Mouse (Mus musculus) midbrain, embryonic 16.5 days (tissue): ENCODE measurements around the gene Ero1lb. TPM values are rescaled to one million over a fixed set of nuclear protein-coding genes. Genes with fewer than 3 reads are reported as not detected.
"Not testable (repeated sequence)": the region's sequence is repeated elsewhere in the genome, so short reads cannot be mapped to it uniquely, and the experiment has no call there.

Experiments
- ATAC-seq: fragments of 200-750 bp; cut with Nextera tagmentation; 2 replicates; pipeline ENCODE4 v1.8.0; 2017; ENCODE audit warnings: moderate TSS enrichment
- H3K27ac ChIP-seq: fragments of 300-500 bp; sonication (generic); 2 replicates; pipeline ENCODE4 v1.5.1; 2014; ENCODE audit warnings: mild to moderate bottlenecking, low read length, mixed read lengths
- H3K27me3 ChIP-seq: fragments of 300-500 bp; sonication (generic); 2 replicates; pipeline ENCODE4 v1.6.1; 2014; ENCODE audit warnings: low read depth, low read length, mixed read lengths; ENCODE audit not compliant: control insufficient read depth, insufficient read depth
- H3K36me3 ChIP-seq: fragments of 300-500 bp; sonication (generic); 2 replicates; pipeline ENCODE4 v1.6.1; 2014; ENCODE audit warnings: mild to moderate bottlenecking, low read length, moderate library complexity, mixed read lengths; ENCODE audit not compliant: control insufficient read depth, insufficient read depth
- H3K4me1 ChIP-seq: fragments of 300-500 bp; sonication (generic); 2 replicates; pipeline ENCODE4 v1.6.1; 2014; ENCODE audit warnings: mild to moderate bottlenecking, low read length, mixed read lengths; ENCODE audit not compliant: control insufficient read depth, insufficient read depth
- H3K4me2 ChIP-seq: fragments of 300-500 bp; sonication (generic); 2 replicates; pipeline ENCODE4 v1.6.1; 2014; ENCODE audit warnings: mild to moderate bottlenecking, low read length, mixed read lengths
- H3K4me3 ChIP-seq: fragments of 300-500 bp; sonication (generic); 2 replicates; pipeline ENCODE4 v1.5.1; 2014; ENCODE audit warnings: low read depth, mild to moderate bottlenecking, low read length, moderate library complexity, mixed read lengths
- H3K9ac ChIP-seq: fragments of 300-500 bp; sonication (generic); 2 replicates; pipeline ENCODE4 v1.6.1; 2014; ENCODE audit warnings: low read depth, low read length, mixed read lengths
- H3K9me3 ChIP-seq: fragments of 300-500 bp; sonication (generic); replicated peaks from 2 replicates; pipeline ENCODE4 v1.6.1; 2014; ENCODE audit warnings: mild to moderate bottlenecking, low read length, mixed read lengths; ENCODE audit not compliant: control insufficient read depth, poor library complexity, severe bottlenecking
- WGBS: fragments of 180-500 bp; shearing (Covaris S2); extraction: QIAGEN DNeasy Blood & Tissue Kit; methylation state at CpG from one replicate; pipeline ENCODE4 v1.1.7; 2014; 5-methylcytosine and 5-hydroxymethylcytosine counted together
- polyA plus RNA-seq: library from polyadenylated mRNA; unstranded; fragments of >200 nt; fragmentation: Nextera tagmentation; extraction: Ambion mirVana; gene quantifications from 2 replicates; pipeline ENCODE4 v1.2.1, GENCODE M21; 2015

The Ero1lb gene
- polyA plus RNA-seq, 1 experiment from 2014 or later: 17.1 TPM

GRCm38 (mm10) chr13:12634941-12635588 lies 69.4 kb downstream of the Ero1lb start:
- H3K27ac ChIP-seq: not testable (repeated sequence)
- WGBS: 100% methylated on average over 1 of the region's 6 CpGs

GRCm38 (mm10) chr13:12642795-12643194 lies 77.1 kb downstream of the Ero1lb start:
- H3K9me3 ChIP-seq, H3K4me1 ChIP-seq, H3K9ac ChIP-seq, ATAC-seq, H3K27me3 ChIP-seq, H3K4me2 ChIP-seq, H3K27ac ChIP-seq, H3K36me3 ChIP-seq, H3K4me3 ChIP-seq: not testable (repeated sequence)
- 98% methylated on average over 3 of the region's 4 CpGs for WGBS

More at GRCm38 (mm10) chr13:12634941-12635588, 69.4 kb downstream of the Ero1lb start:
- not testable (repeated sequence) for H3K9ac ChIP-seq, H3K4me3 ChIP-seq, H3K9me3 ChIP-seq, H3K27me3 ChIP-seq, ATAC-seq, H3K4me2 ChIP-seq, H3K36me3 ChIP-seq, H3K4me1 ChIP-seq

GRCm38 (mm10) chr13:12646676-12647075 lies 81.0 kb downstream of the Ero1lb start:
- not testable (repeated sequence) for H3K36me3 ChIP-seq, ATAC-seq, H3K4me1 ChIP-seq, H3K27me3 ChIP-seq, H3K9me3 ChIP-seq, H3K4me2 ChIP-seq, H3K9ac ChIP-seq, H3K27ac ChIP-seq, H3K4me3 ChIP-seq
- WGBS: 70% methylated on average over 5 of the region's 5 CpGs

- H3K9ac ChIP-seq: peak overlapping the region; percentile 61
- H3K4me1 ChIP-seq, H3K27me3 ChIP-seq, H3K36me3 ChIP-seq, H3K9me3 ChIP-seq: not testable (repeated sequence)
- WGBS: 0% methylated on average over 46 of the region's 79 CpGs
- peak; percentile 92 for ATAC-seq
- peak overlapping the region; percentile 79 for H3K27ac ChIP-seq
- peak overlapping the region; percentile 44 for H3K4me3 ChIP-seq
- peak overlapping the region; percentile 50 for H3K4me2 ChIP-seq
Observed at GRCm38 (mm10) chr13:12650020-12650876, 84.6 kb downstream of the Ero1lb start.

GRCm38 (mm10) chr13:12650877-12651176 lies 85.2 kb downstream of the Ero1lb start:
- H3K36me3 ChIP-seq, H3K4me1 ChIP-seq, H3K27me3 ChIP-seq, H3K9me3 ChIP-seq: not testable (repeated sequence)
- H3K27ac ChIP-seq: peak overlapping the region; percentile 38; the same call in 1 of the 2 replicates
- H3K4me2 ChIP-seq: peak overlapping the region; percentile 50
- peak overlapping the region; percentile 44; the same call in 1 of the 2 replicates for H3K9ac ChIP-seq
- under 1% methylated on average over 10 of the region's 13 CpGs for WGBS
- H3K4me3 ChIP-seq: peak overlapping the region; percentile 37
- ATAC-seq: peak; percentile 86

Other genes with a start within 250 kb of the Ero1lb start
- gene Actn2, start 225.1 kb upstream of the Ero1lb start, polyA plus RNA-seq: 3.3 and 3.5 TPM in 2 replicates
- gene Heatr1, start 170.8 kb upstream of the Ero1lb start, polyA plus RNA-seq: 10.3 and 14.7 TPM in 2 replicates
- gene Lgals8, start 100.9 kb upstream of the Ero1lb start, polyA plus RNA-seq: 22.3 and 25.9 TPM in 2 replicates
- gene Edaradd, start 45.4 kb upstream of the Ero1lb start, polyA plus RNA-seq: 1.9 and 2.5 TPM in 2 replicates
- gene Prl2c3, start 234.2 kb downstream of the Ero1lb start, polyA plus RNA-seq: not detected in 2 replicates